Mouse (Mus musculus) small intestine, adult 2 months (tissue): ENCODE results near the gene Gm37240.

Experiments
- CTCF ChIP-seq: fragments of 200-500 bp; IDR thresholded peaks from 2 replicates; pipeline ENCODE4 v1.5.1; 2012; ENCODE audit warnings: low read depth, mild to moderate bottlenecking, control low read depth, inconsistent platforms, low read length, moderate library complexity, mixed read lengths; ENCODE audit not compliant: insufficient replicate concordance, insufficient read length; ENCODE audit errors: extremely low read depth
- POLR2A ChIP-seq: fragments of 200-500 bp; IDR thresholded peaks from 2 replicates; pipeline ENCODE4 v1.6.1; 2012; ENCODE audit warnings: low read depth, mild to moderate bottlenecking, control low read depth, inconsistent platforms, low read length, moderate library complexity

DNA sequence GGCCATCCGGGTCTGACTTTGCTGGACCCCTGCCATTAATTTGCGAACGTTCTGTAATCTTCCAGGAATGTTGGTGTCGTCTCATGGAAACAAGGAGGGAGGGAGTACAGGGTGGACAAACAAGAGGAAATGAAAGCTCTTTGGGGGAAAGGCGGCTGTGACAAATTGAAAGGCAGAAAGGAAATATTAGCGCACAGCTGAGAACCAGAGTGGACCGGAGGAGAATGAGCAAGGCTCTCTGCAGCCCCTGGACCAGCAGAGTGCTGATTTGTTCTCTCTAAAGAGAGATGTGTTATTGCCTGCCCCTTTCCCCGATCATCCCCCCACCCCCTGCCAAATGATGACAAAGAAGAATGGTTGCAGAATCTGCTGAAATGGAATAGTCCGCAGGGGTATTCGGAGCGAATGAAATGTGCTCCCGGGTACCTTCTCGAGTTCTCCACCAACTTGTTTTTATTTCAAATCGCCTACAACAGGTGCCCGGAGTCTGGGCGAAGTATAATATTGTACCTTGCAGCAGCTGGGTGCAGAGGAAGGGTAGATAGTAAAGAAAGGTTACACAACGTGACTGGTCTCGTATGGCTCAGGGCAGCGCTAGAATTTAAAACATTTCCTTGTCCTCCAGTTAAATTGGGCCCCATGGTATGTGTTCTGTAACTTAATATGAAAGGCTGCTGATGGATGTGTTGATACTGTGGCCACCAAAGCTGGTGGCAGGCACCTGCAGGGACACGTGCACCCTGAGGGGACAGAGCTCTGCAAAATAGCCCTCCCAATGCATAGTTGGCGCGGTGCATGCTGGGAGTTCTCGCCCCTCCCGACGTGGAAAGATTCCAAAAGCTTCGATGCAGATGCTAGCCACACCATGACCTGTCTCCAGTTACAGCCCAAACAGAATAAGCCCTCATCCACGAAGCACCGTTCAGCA is 712.5 kb downstream of the Gm37240 start:
- TF ChIP-seq CTCF (no peak), POLR2A (no peak)
